Mouse (Mus musculus) limb, embryonic 13.5 days (tissue): ENCODE data around the gene Chrdl2. TPM values are rescaled to one million over a fixed set of nuclear protein-coding genes. Genes with fewer than 3 reads are reported as not detected.
A peak's percentile ranks its signal among the peaks of the same experiment; 100 is the strongest.
"Not testable (repeated sequence)": the region's sequence is repeated elsewhere in the genome, so short reads cannot be mapped to it uniquely, and the experiment has no call there.

Source experiments
- ATAC-seq: fragments of 200-750 bp; cut with Nextera tagmentation; 2 replicates; pipeline ENCODE4 v1.8.0; 2017; ENCODE audit warnings: low read depth, moderate number of reproducible peaks, moderate TSS enrichment; ENCODE audit not compliant: low FRiP score
- H3K27ac ChIP-seq: fragments of 300-500 bp; sonication (generic); 2 replicates; pipeline ENCODE4 v1.5.1; 2015; ENCODE audit warnings: inconsistent platforms, mild to moderate bottlenecking, moderate library complexity
- H3K27me3 ChIP-seq: fragments of 300-500 bp; sonication (generic); 2 replicates; pipeline ENCODE4 v1.6.1; 2015; ENCODE audit warnings: mild to moderate bottlenecking, inconsistent platforms
- H3K36me3 ChIP-seq: fragments of 300-500 bp; sonication (generic); 2 replicates; pipeline ENCODE4 v1.6.1; 2015; ENCODE audit warnings: inconsistent platforms, mild to moderate bottlenecking, moderate library complexity
- H3K4me1 ChIP-seq: fragments of 300-500 bp; sonication (generic); 2 replicates; pipeline ENCODE4 v1.6.1; 2015; ENCODE audit warnings: inconsistent platforms
- H3K4me2 ChIP-seq: fragments of 300-500 bp; sonication (generic); replicated peaks from 2 replicates; pipeline ENCODE4 v1.6.1; 2015; ENCODE audit warnings: inconsistent platforms, mild to moderate bottlenecking, moderate library complexity
- H3K4me3 ChIP-seq: fragments of 300-500 bp; sonication (generic); 2 replicates; pipeline ENCODE4 v1.5.1; 2015; ENCODE audit warnings: moderate library complexity, mild to moderate bottlenecking, inconsistent platforms
- H3K9ac ChIP-seq: fragments of 300-500 bp; sonication (generic); 2 replicates; pipeline ENCODE4 v1.6.1; 2015; ENCODE audit warnings: mild to moderate bottlenecking, inconsistent platforms
- H3K9me3 ChIP-seq: fragments of 300-500 bp; sonication (generic); 2 replicates; pipeline ENCODE4 v1.6.1; 2016; ENCODE audit warnings: inconsistent platforms
- WGBS: fragments of 180-500 bp; shearing (Covaris S2); methylation state at CpG from one replicate; pipeline ENCODE4 v1.1.7; 2015; 5-methylcytosine and 5-hydroxymethylcytosine counted together
- polyA plus RNA-seq: library from polyadenylated mRNA; unstranded; fragments of >200 nt; fragmentation: Nextera tagmentation; extraction: Ambion mirVana; gene quantifications from 2 replicates; pipeline ENCODE4 v1.2.1, GENCODE M21; 2015

Chrdl2 gene
- polyA plus RNA-seq, result 2.6 and 3.0 TPM in 2 replicates

DNA sequence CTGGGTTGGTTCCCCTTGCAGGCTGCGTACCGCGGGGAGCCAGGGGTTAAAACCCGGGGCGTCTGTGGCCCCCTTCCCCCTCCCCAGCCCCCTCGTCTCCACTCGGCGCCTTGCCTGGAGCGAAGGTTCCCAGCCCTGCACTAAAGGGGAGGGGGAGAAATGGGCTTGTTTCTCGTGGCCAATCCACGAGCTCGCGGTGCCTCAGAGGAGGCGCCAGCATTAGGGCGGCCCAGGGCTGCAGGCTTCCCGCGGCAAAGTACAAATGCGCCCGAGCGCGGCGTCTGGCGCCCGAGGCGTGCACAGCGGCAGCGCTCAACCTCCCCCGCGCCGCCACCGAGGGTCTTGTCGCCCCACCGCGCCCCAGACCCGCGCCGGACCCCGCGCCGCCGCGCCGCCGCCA lies at the start of gene Chrdl2:
TSS of gene Chrdl2 (plus strand) at position 383 of the 400 bp plus-strand sequence.
- no peaks in the 10 kb centered on the region for H3K9me3 ChIP-seq
- no peak within 1 kb of the TSS for H3K27ac ChIP-seq
- H3K4me2 ChIP-seq, result peak within 1 kb of the TSS; percentile 94
- H3K9ac ChIP-seq, result peak within 1 kb of the TSS; percentile 64
- no peaks in the 10 kb centered on the region for H3K36me3 ChIP-seq
- H3K4me1 ChIP-seq, result peaks cover 19% of the 10 kb centered on the region
- peak; percentile 84 for ATAC-seq
- WGBS, result under 1% methylated on average over 44 of the region's 44 CpGs
- H3K4me3 ChIP-seq, result peak within 1 kb of the TSS; percentile 55
- H3K27me3 ChIP-seq, result peaks cover 75% of the 10 kb centered on the region

- peaks cover 19% of the 10 kb centered on the region for H3K4me1 ChIP-seq
- H3K4me2 ChIP-seq, result no peak overlapping the region
- no peak for ATAC-seq
- no peaks in the 10 kb centered on the region; the same call in 1 of the 2 replicates for H3K36me3 ChIP-seq
- H3K27me3 ChIP-seq, result no peaks in the 10 kb centered on the region
- no peak overlapping the region for H3K4me3 ChIP-seq
- 75% methylated on average over 12 of the region's 12 CpGs for WGBS
- no peaks in the 10 kb centered on the region for H3K9me3 ChIP-seq
- no peak overlapping the region for H3K27ac ChIP-seq
- no peak overlapping the region for H3K9ac ChIP-seq
Observed at GRCm38 (mm10) chr7:99957226-99957965, 48.6 kb upstream of the Chrdl2 start.

DNA sequence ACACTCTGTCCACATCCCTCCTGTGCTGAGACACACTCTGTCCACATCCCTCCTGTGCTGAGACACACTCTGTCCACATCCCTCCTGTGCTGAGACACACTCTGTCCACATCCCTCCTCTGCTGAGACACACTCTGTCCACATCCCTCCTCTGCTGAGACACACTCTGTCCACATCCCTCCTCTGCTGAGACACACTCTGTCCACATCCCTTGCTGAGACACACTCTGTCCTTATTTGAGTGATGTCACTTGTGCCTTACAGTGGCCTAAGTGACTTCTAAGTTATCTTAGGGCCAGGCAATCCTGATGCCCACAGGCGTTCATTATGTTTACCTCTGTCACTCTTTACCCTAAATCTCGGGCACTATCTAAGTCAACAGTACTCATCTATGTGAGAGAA lies 45.4 kb upstream of the Chrdl2 start:
- H3K9me3 ChIP-seq, H3K9ac ChIP-seq, H3K36me3 ChIP-seq, H3K27ac ChIP-seq, ATAC-seq, H3K27me3 ChIP-seq, H3K4me2 ChIP-seq, H3K4me3 ChIP-seq: not testable (repeated sequence)
- 88% methylated on average over 2 of the region's 2 CpGs for WGBS
- H3K4me1 ChIP-seq, result peaks cover 29% of the 10 kb centered on the region

DNA sequence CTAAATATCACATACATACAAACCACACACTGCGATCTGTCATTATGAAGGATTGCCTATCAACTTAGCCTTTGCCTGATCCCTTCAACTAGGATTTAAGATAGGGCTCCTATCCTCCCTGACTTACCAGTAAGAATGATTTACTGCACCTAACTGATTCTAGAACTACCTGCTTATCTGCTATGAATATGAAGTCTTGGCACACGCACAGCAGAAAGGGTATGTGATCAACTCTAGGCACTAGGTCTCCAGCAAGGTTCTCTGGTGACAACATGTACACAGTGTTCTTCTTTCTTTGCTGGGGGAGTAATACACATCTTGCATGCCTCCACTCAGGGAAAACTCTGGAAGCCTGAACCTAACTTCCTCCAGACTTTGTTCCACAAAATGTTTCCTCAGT lies 44.5 kb upstream of the Chrdl2 start:
- no peak for ATAC-seq
- Histone ChIP-seq H3K36me3 (no peaks in the 10 kb centered on the region), H3K9me3 (no peaks in the 10 kb centered on the region), H3K4me1 (peaks cover 38% of the 10 kb centered on the region), H3K9ac (no peak overlapping the region), H3K27ac (no peak overlapping the region), H3K4me2 (no peak overlapping the region), H3K27me3 (no peaks in the 10 kb centered on the region), H3K4me3 (no peak overlapping the region)
- 94% methylated on average over 2 of the region's 2 CpGs for WGBS

DNA sequence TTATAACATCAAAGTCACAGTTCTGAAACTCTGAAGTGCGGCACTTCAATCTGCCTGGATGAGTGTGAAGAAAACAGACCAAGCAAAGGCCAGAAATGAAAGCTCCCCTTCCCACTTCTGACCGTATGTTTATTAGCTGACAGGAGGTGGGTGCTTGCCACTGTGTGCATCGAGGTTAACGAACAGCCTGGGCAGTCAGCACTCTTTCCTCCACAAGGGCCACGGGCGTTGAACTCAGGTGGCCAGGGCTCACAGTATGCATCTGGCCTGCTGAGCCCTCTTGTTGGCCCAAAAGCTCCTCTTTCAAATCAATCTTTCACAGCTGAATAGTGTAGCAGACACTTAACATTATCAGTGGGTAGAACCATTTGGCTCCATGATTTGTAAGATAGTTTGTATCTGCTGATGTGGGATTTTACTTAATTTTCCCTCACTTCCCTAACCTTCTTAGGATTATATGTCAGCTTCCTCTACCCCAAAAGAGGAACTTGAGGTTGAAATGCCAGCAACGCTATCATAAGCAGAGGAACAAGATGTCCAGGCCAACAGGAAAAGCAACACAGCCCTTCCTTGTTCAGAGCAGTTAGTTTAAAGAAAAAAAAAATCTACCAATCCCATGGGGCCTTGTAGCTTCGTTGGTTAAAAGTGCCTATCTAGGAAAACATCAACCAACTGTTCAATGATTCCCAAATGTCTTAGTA lies 43.3 kb upstream of the Chrdl2 start:
- WGBS, result 52% methylated on average over 8 of the region's 8 CpGs
- Histone ChIP-seq H3K9me3 (no peaks in the 10 kb centered on the region), H3K4me3 (no peak overlapping the region), H3K9ac (no peak overlapping the region), H3K27ac (no peak overlapping the region), H3K36me3 (no peaks in the 10 kb centered on the region), H3K4me1 (peaks cover 41% of the 10 kb centered on the region), H3K4me2 (no peak overlapping the region), H3K27me3 (no peaks in the 10 kb centered on the region)
- ATAC-seq, result no peak

DNA sequence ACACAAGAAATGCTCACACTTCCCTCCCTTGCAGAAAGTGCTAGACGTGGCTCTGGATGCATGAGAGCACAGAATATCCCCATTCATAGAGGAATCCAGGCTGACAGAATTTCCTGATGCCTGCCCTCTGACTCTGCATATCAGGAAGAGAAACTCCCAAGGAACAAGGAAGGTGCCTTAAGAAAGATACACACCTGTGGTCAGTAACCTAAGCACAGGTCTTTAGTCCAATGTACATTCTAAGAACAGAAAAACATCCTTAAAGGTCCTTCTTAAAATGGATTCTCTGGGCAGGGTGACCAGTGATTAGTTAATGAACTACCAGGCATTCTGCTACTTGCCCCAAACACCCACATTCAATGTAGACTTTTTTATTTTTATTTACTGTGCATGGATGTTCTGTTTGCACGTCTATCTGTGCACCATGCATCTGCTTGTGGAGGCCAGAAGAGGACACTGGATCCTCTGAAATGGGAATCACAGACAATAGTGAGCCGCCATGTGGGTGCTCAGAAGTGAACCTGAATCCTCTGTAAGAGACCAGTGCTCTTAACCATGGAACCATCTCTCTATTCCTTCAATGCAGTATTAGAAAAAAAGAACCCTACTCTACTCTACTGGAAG lies 42.6 kb upstream of the Chrdl2 start:
- 87% methylated on average over 3 of the region's 3 CpGs for WGBS
- Histone ChIP-seq H3K4me1 (peaks cover 41% of the 10 kb centered on the region), H3K36me3 (no peaks in the 10 kb centered on the region)

DNA sequence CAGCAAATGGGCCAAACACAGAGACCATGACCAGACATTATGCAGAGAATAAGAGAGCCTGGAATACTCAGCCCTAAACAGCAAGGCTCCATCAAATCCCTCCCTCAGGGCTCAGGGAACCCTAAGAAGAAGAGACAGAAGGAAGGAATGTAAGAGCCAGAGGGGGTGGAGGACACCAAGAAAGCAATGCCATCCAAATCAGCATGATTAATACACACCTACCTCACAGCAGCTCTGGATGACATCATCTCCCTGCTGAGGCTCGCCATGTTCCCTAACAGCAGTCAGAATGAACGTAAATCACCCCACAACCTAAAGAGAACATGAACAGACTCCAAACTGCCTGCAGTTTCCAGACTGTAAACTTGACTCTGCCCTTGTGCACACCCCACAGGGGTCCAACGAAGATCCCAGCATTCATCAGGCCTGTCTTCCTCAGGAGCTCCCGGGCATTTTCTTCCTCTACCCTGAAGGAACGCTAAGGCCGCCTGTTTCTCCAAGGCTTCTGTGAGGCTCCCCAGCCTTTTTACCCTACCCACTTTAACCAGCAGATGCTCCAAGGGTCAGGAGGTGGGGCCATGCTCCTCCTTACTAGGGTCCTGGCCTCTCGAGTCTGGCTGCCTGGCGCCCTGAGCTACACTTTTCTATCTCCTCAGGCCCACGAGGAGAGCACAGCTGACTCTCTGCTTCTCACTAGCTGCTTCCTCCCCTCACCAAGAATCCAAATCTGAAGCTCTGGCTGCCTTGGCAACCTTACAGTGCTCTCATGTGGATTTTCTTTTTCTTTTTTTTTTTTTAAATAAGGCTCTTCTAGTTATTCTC lies 40.7 kb upstream of the Chrdl2 start:
- H3K27ac ChIP-seq, result peak overlapping the region; percentile 77
- H3K9ac ChIP-seq, result peak overlapping the region; percentile 59
- H3K27me3 ChIP-seq, result no peaks in the 10 kb centered on the region
- peak overlapping the region; percentile 45 for H3K4me2 ChIP-seq
- no peaks in the 10 kb centered on the region for H3K36me3 ChIP-seq
- WGBS, result 11% methylated on average over 9 of the region's 9 CpGs
- ATAC-seq, result 0 out of 2 replicates have a peak, but pooled peaks have one; percentile 40
- H3K4me3 ChIP-seq, result no peak overlapping the region
- peaks cover 54% of the 10 kb centered on the region for H3K4me1 ChIP-seq
- no peaks in the 10 kb centered on the region for H3K9me3 ChIP-seq

More for the DNA sequence above, 42.6 kb upstream of the Chrdl2 start:
- Histone ChIP-seq H3K9me3 (no peaks in the 10 kb centered on the region), H3K9ac (no peak overlapping the region), H3K27ac (no peak overlapping the region), H3K4me3 (no peak overlapping the region), H3K4me2 (no peak overlapping the region), H3K27me3 (no peaks in the 10 kb centered on the region)
- ATAC-seq, result no peak

DNA sequence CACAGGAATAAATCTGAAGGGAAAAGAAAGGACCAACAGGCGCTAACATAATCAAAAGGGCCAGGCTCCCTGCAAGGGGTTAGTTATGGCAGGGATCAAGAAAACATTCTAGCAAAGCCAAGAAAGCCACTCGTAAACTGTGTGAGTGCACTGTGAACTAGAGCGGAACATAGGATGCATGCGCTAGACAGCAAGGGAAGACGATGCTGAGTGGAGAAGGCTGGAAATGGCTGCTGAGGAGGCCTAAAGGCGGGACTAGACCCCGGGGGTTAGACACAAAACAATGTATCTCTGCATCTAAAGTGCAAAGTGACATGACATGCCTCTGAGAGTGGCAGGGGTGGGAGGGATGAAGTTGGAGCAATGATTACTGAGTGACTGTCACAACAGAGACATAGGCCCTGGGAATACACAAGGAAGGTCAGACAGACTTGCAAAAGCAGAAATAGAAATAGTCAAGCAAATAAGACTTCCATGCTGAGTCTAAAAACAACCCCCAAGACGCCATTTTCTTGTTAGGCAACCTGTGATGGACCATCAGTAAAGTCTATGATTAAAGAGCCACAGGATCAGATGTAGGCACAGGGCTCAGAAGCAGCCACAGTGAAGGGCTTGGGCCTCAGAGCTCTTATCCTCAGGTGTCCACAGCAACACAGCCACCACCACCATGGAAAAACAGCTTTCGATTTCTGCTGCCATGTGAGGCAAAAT lies 39.8 kb upstream of the Chrdl2 start:
- no peak overlapping the region for H3K9ac ChIP-seq
- H3K4me1 ChIP-seq, result peaks cover 59% of the 10 kb centered on the region
- H3K9me3 ChIP-seq, result no peaks in the 10 kb centered on the region
- H3K27ac ChIP-seq, result peak overlapping the region; percentile 28; the same call in 1 of the 2 replicates
- H3K27me3 ChIP-seq, result no peaks in the 10 kb centered on the region
- 43% methylated on average over 9 of the region's 9 CpGs for WGBS
- H3K4me3 ChIP-seq, result no peak overlapping the region
- H3K36me3 ChIP-seq, result no peaks in the 10 kb centered on the region
- ATAC-seq, result no peak
- no peak overlapping the region for H3K4me2 ChIP-seq

DNA sequence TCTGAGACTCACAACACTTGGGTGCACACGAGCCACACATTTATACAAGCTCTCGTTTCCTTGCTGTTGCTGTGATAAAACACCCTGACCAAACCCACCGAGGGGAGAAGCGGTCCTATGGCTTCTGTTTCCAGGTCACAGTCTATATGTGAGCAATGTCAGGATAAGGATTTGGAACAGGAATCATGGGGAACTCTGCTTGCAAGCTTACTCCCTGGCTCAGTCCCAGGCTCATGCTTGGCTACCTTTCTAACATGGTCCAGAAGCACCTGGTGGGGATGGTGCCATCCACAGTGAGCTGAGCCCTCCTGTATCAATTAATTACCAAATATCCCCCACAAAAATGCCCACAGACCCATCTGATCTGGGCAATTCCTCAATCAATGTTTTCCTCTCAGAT lies 36.8 kb upstream of the Chrdl2 start:
- Histone ChIP-seq H3K27ac (no peak overlapping the region), H3K4me1 (peaks cover 62% of the 10 kb centered on the region), H3K4me2 (no peak overlapping the region), H3K9me3 (no peaks in the 10 kb centered on the region), H3K36me3 (no peaks in the 10 kb centered on the region), H3K4me3 (no peak overlapping the region), H3K9ac (no peak overlapping the region), H3K27me3 (no peaks in the 10 kb centered on the region)
- ATAC-seq, result no peak
- WGBS, result 70% methylated on average over 4 of the region's 4 CpGs

DNA sequence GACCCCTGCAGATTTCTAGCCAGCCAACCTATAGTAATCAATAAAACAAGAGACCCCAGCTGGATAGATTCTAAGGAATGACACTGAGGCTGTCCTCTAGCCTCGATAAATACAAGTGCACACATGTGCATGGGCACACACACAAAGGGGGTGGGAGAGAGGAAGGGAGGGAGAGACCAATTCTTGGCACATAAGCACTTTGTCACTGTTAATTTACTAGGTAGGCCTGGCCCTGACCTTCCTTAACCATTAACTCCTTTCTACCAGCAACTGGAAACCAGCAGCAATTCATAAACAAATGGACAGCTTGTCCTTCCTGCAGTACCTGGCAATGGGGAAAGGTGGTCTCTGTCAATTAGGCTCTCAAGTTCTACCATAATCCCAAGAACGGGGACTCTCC lies 34.0 kb upstream of the Chrdl2 start:
- Histone ChIP-seq H3K9me3 (no peaks in the 10 kb centered on the region), H3K27me3 (no peaks in the 10 kb centered on the region), H3K9ac (no peak overlapping the region), H3K27ac (no peak overlapping the region), H3K4me2 (no peak overlapping the region), H3K4me3 (no peak overlapping the region), H3K4me1 (peaks cover 50% of the 10 kb centered on the region), H3K36me3 (no peaks in the 10 kb centered on the region)
- WGBS, result 63% methylated on average over 2 of the region's 2 CpGs
- ATAC-seq, result no peak

- peaks cover 52% of the 10 kb centered on the region for H3K4me1 ChIP-seq
- not testable (repeated sequence) for H3K4me3 ChIP-seq, H3K36me3 ChIP-seq, H3K27ac ChIP-seq, H3K9ac ChIP-seq, ATAC-seq, H3K4me2 ChIP-seq, H3K27me3 ChIP-seq, H3K9me3 ChIP-seq
- 84% methylated on average over 3 of the region's 3 CpGs for WGBS
Observed at GRCm38 (mm10) chr7:99972912-99973311, 33.1 kb upstream of the Chrdl2 start.
